Mouse (Mus musculus) spleen, adult 10 weeks (tissue): ENCODE measurements around the gene Nkapl. TPM values are rescaled to one million over a fixed set of nuclear protein-coding genes. Genes with fewer than 3 reads are reported as not detected.

Source experiments
- polyA plus RNA-seq: library from polyadenylated mRNA; stranded (reverse); fragments of 350-450 nt; fragmentation: Illumina TruSeq; extraction: RNeasy Lipid Tissue Mini Kit (QIAGEN cat#74804); gene quantifications from one replicate; pipeline ENCODE4 v1.2.3, GENCODE M21; 2015; ENCODE audit warnings: low replicate concordance; ENCODE audit not compliant: insufficient read depth

Gene Nkapl
- polyA plus RNA-seq: 0.32 TPM

DNA sequence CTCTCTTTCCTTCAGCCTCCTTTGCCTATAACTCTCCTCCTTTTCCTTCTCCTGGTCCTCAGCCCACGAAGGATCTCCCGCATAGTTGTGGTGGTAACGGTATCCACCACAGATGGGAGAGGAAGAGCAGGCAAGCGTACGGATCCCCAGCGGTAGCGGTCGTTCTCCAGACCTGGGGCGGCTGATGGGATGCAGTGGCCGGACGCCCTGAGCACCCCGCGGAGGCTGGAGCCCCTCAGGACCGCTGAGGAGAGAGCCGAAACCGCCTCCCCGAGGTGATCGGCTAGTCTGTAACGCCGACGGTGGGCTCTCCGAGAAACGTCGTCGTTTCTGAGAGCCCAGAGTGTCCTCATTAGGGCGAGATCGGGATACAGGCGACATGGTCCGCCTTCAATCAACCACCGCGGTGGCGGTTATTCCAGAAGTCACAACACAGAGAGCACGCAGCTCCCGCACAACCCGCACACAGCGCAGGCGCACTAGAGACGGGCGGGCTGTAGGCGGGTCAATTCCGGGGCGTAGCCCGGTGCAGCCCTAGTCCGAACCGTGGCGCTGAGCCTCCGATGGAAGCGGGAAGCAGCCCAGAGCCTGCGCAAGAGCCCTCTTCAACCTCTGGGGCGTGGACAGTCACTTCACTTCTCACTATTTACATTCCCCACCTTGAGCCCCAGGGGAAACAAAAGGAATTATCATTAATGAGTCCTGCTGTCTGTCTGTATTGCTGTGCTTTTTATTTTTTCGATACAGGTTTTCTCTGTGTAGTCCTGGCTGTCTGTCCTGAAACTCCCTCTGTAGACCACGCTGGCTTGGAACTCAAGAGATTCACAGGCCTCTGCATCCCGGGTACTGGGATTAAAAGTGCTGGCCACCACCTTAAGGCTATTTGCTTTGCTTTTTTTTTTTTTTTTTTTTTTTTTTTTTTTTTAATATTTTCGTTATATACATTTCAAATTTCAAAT, at the start of gene Nkapl:
Nkapl (minus strand) TSS at position 449 of the 959 bp plus-strand sequence.

DNA sequence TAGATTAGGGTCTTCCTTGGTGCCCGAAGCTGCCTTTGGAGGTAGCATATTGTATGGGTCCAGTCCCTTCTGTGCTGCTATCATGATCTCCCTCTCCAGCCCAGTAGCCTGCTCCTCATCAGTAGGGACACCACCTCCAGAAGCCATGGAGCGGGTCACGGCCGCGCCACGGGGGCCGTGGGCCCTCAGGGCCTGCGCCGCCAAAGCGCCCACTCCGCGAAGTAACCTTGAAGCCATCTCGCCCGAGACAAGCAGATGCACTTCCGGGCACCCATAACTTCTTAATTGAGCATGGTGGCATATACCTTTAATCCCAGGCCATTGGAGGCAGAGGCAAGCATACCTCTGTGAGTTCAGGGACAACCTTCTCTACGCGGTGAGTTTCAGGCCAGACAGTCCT, 32.9 kb upstream of the Nkapl start, which contains the start of gene Gm11273:
Gm11273 (minus strand) TSS at position 237 of the 400 bp plus-strand sequence.

GRCm38 (mm10) chr13:21495080-21495479, 26.8 kb upstream of the Nkapl start, which contains the start of gene AK157302:
TSS of gene AK157302 (plus strand) at chr13:21495223.

DNA sequence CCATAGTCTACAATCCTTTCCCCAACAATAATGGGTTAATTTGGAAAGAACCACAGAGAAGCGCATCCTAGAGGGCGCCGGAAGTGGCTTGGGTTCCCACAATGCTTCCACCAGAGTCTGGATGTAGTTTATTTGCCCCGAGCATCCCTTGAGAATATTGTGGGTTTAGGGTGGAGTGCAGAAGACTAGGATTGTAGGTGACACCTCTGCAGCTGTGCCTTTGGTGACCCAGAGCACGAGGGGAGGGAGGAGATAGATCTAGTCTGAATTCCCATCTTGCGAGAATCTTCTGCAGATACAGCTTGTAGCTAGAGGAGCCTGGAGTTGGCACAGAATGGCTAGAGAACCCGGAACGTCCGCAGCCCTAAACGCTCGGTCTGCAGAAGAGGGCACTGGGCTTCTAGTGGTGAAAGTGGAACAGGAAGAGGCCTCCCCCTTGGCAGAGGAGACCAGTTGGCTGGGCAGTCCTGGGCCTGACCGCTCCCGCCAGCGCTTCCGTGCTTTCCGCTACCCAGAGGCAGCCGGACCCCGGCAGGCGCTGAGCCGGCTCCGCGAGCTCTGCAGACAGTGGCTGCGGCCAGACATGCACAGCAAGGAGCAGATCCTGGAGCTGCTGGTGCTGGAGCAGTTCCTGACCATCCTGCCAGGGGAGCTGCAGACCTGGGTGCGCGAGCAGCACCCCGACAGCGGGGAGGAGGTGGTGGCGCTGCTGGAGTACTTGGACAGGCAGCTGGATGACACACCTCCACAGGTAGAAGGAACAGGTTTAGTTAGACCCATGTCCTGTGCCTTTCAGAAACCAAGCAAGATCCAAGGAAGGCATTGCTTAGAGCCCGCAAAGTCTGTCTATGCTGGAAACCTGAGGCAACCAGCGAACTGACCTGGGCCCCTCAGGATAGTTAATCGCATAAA, 10.7 kb upstream of the Nkapl start, which contains the start of the genes Zkscan4 and Gm10065:
Zkscan4 (plus strand) TSS at position 149 of the 912 bp plus-strand sequence.
Gm10065 (minus strand) TSS at position 683 of the 912 bp plus-strand sequence.

GRCm38 (mm10) chr13:21453449-21453848, 14.9 kb downstream of the Nkapl start, which contains the start of gene Zscan26:
TSS of gene Zscan26 (minus strand) at chr13:21453730.

DNA sequence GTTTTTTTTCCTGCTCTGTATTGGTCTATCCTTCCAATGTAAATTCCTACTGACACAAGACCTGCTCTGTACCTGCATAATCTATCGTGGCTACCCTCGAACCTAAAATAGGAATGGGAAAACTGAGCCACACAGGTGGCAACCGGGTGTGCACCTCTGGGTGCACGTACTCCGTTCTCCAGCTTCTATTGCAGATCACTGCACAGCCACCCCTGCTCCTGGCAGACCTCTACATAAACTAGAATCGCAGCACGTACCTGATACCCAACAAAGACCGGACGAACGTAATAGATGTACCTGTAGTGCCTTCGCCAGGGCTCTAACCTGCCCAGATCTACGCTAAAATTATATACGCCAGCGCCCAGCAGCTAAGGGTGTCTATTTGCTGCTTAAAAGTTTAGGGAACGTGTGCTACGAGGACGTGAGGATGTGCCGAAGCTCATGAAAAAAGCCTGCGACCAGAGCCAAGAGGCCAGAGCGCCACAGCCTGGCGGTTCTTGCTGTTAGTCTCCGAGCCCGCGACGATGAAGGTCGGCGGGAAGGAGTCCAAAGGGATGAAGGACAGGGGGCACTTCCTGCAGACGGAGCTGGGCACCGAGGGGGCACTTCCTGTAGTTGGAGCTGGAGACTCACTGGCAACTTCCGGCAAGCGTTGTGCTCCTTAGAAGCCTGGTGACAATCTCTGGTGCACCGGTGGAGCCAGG, 27.7 kb downstream of the Nkapl start, which contains the start of gene Pgbd1:
Pgbd1 (minus strand) TSS at position 556 of the 704 bp plus-strand sequence.

Other genes with a start within 250 kb of the Nkapl start
- gene Gpx5, start 175.8 kb downstream of the Nkapl start, polyA plus RNA-seq: not detected
- gene Gpx6, start 156.4 kb downstream of the Nkapl start, polyA plus RNA-seq: not detected
- not detected for gene Olfr1367, start 121.6 kb downstream of the Nkapl start, polyA plus RNA-seq
- 7.2 TPM for gene Zscan12, start 105.7 kb downstream of the Nkapl start, polyA plus RNA-seq
- 109 TPM for gene Zkscan3, start 65.8 kb downstream of the Nkapl start, polyA plus RNA-seq
- gene Pgbd1, start 27.5 kb downstream of the Nkapl start, polyA plus RNA-seq: 1.5 TPM
- gene Zscan26, start 14.8 kb downstream of the Nkapl start, polyA plus RNA-seq: 108 TPM
- 1.2 TPM for gene Zkscan4, start 10.4 kb upstream of the Nkapl start, polyA plus RNA-seq
- not detected for gene Gm10065, start 10.9 kb upstream of the Nkapl start, polyA plus RNA-seq
- gene AK157302, start 26.7 kb upstream of the Nkapl start, polyA plus RNA-seq: 1.3 TPM
- gene Gm11273, start 32.9 kb upstream of the Nkapl start, polyA plus RNA-seq: 1.8 TPM
- gene Zkscan8, start 62.6 kb upstream of the Nkapl start, polyA plus RNA-seq: 19.1 TPM
- not detected for gene Olfr1366, start 74.3 kb upstream of the Nkapl start, polyA plus RNA-seq
- gene Olfr1535, start 91.4 kb upstream of the Nkapl start, polyA plus RNA-seq: not detected
- gene Olfr1364, start 113.2 kb upstream of the Nkapl start, polyA plus RNA-seq: not detected
- not detected for gene Olfr1362, start 145.5 kb upstream of the Nkapl start, polyA plus RNA-seq
- not detected for gene Olfr11, start 174.0 kb upstream of the Nkapl start, polyA plus RNA-seq
- not detected for gene Olfr1361, start 194.9 kb upstream of the Nkapl start, polyA plus RNA-seq
- gene Olfr1360, start 208.9 kb upstream of the Nkapl start, polyA plus RNA-seq: not detected
- gene Olfr1359, start 229.6 kb upstream of the Nkapl start, polyA plus RNA-seq: not detected
- gene Hist1h2bl, start 247.6 kb upstream of the Nkapl start, polyA plus RNA-seq: not detected
- gene Hist1h2ai, start 247.9 kb upstream of the Nkapl start, polyA plus RNA-seq: not detected
- not detected for gene Hist1h3h, start 249.2 kb upstream of the Nkapl start, polyA plus RNA-seq